In genomic region chr11:106215450-106215859, GRCm38 (mm10) we compare ENCODE assay signal across 8 mouse cellular contexts. TPM values are rescaled to one million over a fixed set of nuclear protein-coding genes. Genes with fewer than 3 reads are reported as not detected.
DNase-seq lines count a peak whose midpoint lies in the region; ATAC-seq and TF ChIP-seq lines count a peak whose summit lies in the region.

No protein-coding gene starts in this region.

- intact Hi-C loops in heart, postnatal 10 days (cut with DNase I) = no loop called here

- peaks cover 26% of the 10 kb centered on the region for H3K36me3 ChIP-seq in heart, embryonic 10.5 days
- peaks cover 10% of the 10 kb centered on the region for H3K36me3 ChIP-seq in ES-E14 (ENCODE audit: control insufficient read depth, insufficient read depth, low read length, poor library complexity, severe bottlenecking)

- peak overlapping the region; percentile 96 for H3K9ac ChIP-seq in ES-E14 (ENCODE audit: insufficient read depth, low read depth, low read length, poor library complexity, severe bottlenecking)

- peaks cover 21% of the 10 kb centered on the region for H3K4me1 ChIP-seq in heart, embryonic 10.5 days
- H3K4me1 ChIP-seq in ES-E14 (ENCODE audit: control insufficient read depth in 2 of 2, insufficient read depth in 2 of 2, low read length in 2 of 2, poor library complexity in 1 of 2) = peaks cover 2 to 5% of the 10 kb centered on the region in 2 experiments; a peak in 3 of 4 replicates

- no peaks in the 10 kb centered on the region for H3K9me3 ChIP-seq in heart, embryonic 10.5 days
- H3K9me3 ChIP-seq in ES-E14 (ENCODE audit: control insufficient read depth, insufficient read depth, low read depth, low read length) = no peaks in the 10 kb centered on the region

- H3K27me3 ChIP-seq in heart, embryonic 10.5 days (ENCODE audit: insufficient read depth, poor library complexity, severe bottlenecking) = no peaks in the 10 kb centered on the region

- H3K4me3 ChIP-seq in heart, embryonic 10.5 days = peak overlapping the region; percentile 93
- peak overlapping the region; percentile 64 to 89 for H3K4me3 ChIP-seq in ES-E14 (ENCODE audit: insufficient read depth in 1 of 2, low read depth in 1 of 2, low read length in 2 of 2, poor library complexity in 1 of 2, severe bottlenecking in 1 of 2)

- no peak for DNase-seq in heart, embryonic 10.5 days (ENCODE audit: low spot score)
- no peak for DNase-seq in heart, postnatal 10 days
- no peak for DNase-seq in ES-E14 (ENCODE audit: low read depth, low spot score)
- DNase-seq in adrenal gland, adult 18-20 months (ENCODE audit: low spot score in 2 of 2) = no peak
- DNase-seq in right cerebral cortex, postnatal 36 days (ENCODE audit: low spot score in 2 of 2) = no peak
- DNase-seq in cerebellum, postnatal 36 days = no peak

- 26% methylated on average over 7 of the region's 7 CpGs for WGBS in heart, embryonic 10.5 days

- in situ Hi-C loops in ES-E14 (cut with MboI; ENCODE audit: low sequenced_read_pairs in 2 of 2, unreplicated experiment in 2 of 2) = no loop called here

- peak overlapping the region; percentile 97 for H3K27ac ChIP-seq in heart, embryonic 10.5 days
- no peak overlapping the region for H3K27ac ChIP-seq in ES-E14 (ENCODE audit: insufficient read depth, low read depth, low read length, poor library complexity, severe bottlenecking)

- peak; percentile 30 for ATAC-seq in granulocyte monocyte progenitor cell, adult 5-6 weeks (replicated peaks; ENCODE audit: poor library complexity, severe bottlenecking)
- ATAC-seq in megakaryocyte, adult 5-6 weeks (ENCODE audit: poor library complexity, severe bottlenecking) = peak; percentile 11; the same call in 1 of the 2 replicates

TF ChIP-seq in ES-E14, 5 proteins besides CTCF, POLR2A, EP300 and RAD21:
- TF ChIP-seq MAFK (IDR thresholded peaks at IDR 0.05; ENCODE audit: insufficient read depth, low read depth, low read length) (no peak), ZC3H11A (IDR thresholded peaks at IDR 0.05; ENCODE audit: borderline replicate concordance, low read depth, low read length) (no peak), HCFC1 (IDR thresholded peaks at IDR 0.05; ENCODE audit: borderline replicate concordance, insufficient read depth, low read length) (no peak), CHD2 (IDR thresholded peaks at IDR 0.05; ENCODE audit: low read depth, low read length) (no peak), ZNF384 (IDR thresholded peaks at IDR 0.05; ENCODE audit: low read depth, low read length) (no peak)
TF ChIP-seq in ES-E14: peak in this region for 0.

RNA-seq across cellular contexts. Expression of gene Ccdc47, which starts 0.7 kb away (rescaled TPM):
- 85.0 and 91.2 TPM in 2 replicates for polyA plus RNA-seq in heart, embryonic 10.5 days (2016; fragmentation: Nextera tagmentation; extraction: Ambion mirVana)
- total RNA-seq in heart, postnatal 10 days (2021) = 10 to 100 TPM; 79.9 to 83.2 TPM
- 82.3 and 91.2 TPM in 2 replicates for total RNA-seq in ES-E14 (2012; rRNA removed)
- total RNA-seq in granulocyte monocyte progenitor cell, adult 5-6 weeks (2014; fragmentation: Nextera tagmentation) = 30.2 and 56.2 TPM in 2 replicates
- 175 and 181 TPM in 2 replicates for total RNA-seq in granulocyte monocyte progenitor cell, adult 5-6 weeks (2017)
- total RNA-seq in megakaryocyte, adult 5-6 weeks (2015) = 25.8 and 36.0 TPM in 2 replicates
- total RNA-seq in megakaryocyte, adult 5-6 weeks (2017) = 110 and 156 TPM in 2 replicates
- total RNA-seq in adrenal gland, adult 18-20 months (2021) = 100 to 1,000 TPM; 106 to 118 TPM

RNA-seq across cellular contexts. Expression of gene Ddx42, which starts 1.3 kb away (rescaled TPM):
- 63.7 and 70.3 TPM in 2 replicates for polyA plus RNA-seq in heart, embryonic 10.5 days (2016; fragmentation: Nextera tagmentation; extraction: Ambion mirVana)
- 10 to 100 TPM; 37.3 to 38.8 TPM for total RNA-seq in heart, postnatal 10 days (2021)
- total RNA-seq in ES-E14 (2012; rRNA removed) = 48.2 and 64.3 TPM in 2 replicates
- total RNA-seq in granulocyte monocyte progenitor cell, adult 5-6 weeks (2014; fragmentation: Nextera tagmentation) = 51.1 and 55.5 TPM in 2 replicates
- 86.8 and 87.9 TPM in 2 replicates for total RNA-seq in granulocyte monocyte progenitor cell, adult 5-6 weeks (2017)
- 28.6 and 30.3 TPM in 2 replicates for total RNA-seq in megakaryocyte, adult 5-6 weeks (2015)
- total RNA-seq in megakaryocyte, adult 5-6 weeks (2017) = 51.7 and 62.6 TPM in 2 replicates
- 10 to 100 TPM; 42.1 to 55.2 TPM for total RNA-seq in adrenal gland, adult 18-20 months (2021)

RNA-seq across cellular contexts. Expression of gene Strada, which starts 13.5 kb away (rescaled TPM):
- polyA plus RNA-seq in heart, embryonic 10.5 days (2016; fragmentation: Nextera tagmentation; extraction: Ambion mirVana) = 26.4 and 27.4 TPM in 2 replicates
- 10 to 100 TPM; 11.1 to 12.9 TPM for total RNA-seq in heart, postnatal 10 days (2021)
- total RNA-seq in ES-E14 (2012; rRNA removed) = 14.5 and 24.0 TPM in 2 replicates
- total RNA-seq in granulocyte monocyte progenitor cell, adult 5-6 weeks (2014; fragmentation: Nextera tagmentation) = 40.5 and 42.3 TPM in 2 replicates
- total RNA-seq in granulocyte monocyte progenitor cell, adult 5-6 weeks (2017) = 22.2 TPM in 2 replicates
- total RNA-seq in megakaryocyte, adult 5-6 weeks (2015) = 27.2 and 28.3 TPM in 2 replicates
- total RNA-seq in megakaryocyte, adult 5-6 weeks (2017) = 20.3 and 26.1 TPM in 2 replicates
- total RNA-seq in adrenal gland, adult 18-20 months (2021) = 10 to 100 TPM; 11.6 to 13.1 TPM

RNA-seq across cellular contexts. Expression of gene Ftsj3, which starts 40.4 kb away (rescaled TPM):
- 55.9 and 71.1 TPM in 2 replicates for polyA plus RNA-seq in heart, embryonic 10.5 days (2016; fragmentation: Nextera tagmentation; extraction: Ambion mirVana)
- 10 to 100 TPM; 22.3 to 24.7 TPM for total RNA-seq in heart, postnatal 10 days (2021)
- total RNA-seq in ES-E14 (2012; rRNA removed) = 304 and 403 TPM in 2 replicates
- 60.5 and 82.1 TPM in 2 replicates for total RNA-seq in granulocyte monocyte progenitor cell, adult 5-6 weeks (2014; fragmentation: Nextera tagmentation)
- total RNA-seq in granulocyte monocyte progenitor cell, adult 5-6 weeks (2017) = 157 and 194 TPM in 2 replicates
- 13.0 and 14.0 TPM in 2 replicates for total RNA-seq in megakaryocyte, adult 5-6 weeks (2015)
- total RNA-seq in megakaryocyte, adult 5-6 weeks (2017) = 46.6 and 59.1 TPM in 2 replicates
- total RNA-seq in adrenal gland, adult 18-20 months (2021) = 10 to 100 TPM; 53.6 to 55.8 TPM

RNA-seq across cellular contexts. Expression of gene Psmc5, which starts 40.5 kb away (rescaled TPM):
- 330 and 386 TPM in 2 replicates for polyA plus RNA-seq in heart, embryonic 10.5 days (2016; fragmentation: Nextera tagmentation; extraction: Ambion mirVana)
- total RNA-seq in heart, postnatal 10 days (2021) = 100 to 1,000 TPM; 107 to 109 TPM
- 161 and 263 TPM in 2 replicates for total RNA-seq in ES-E14 (2012; rRNA removed)
- total RNA-seq in granulocyte monocyte progenitor cell, adult 5-6 weeks (2014; fragmentation: Nextera tagmentation) = 106 and 108 TPM in 2 replicates
- total RNA-seq in granulocyte monocyte progenitor cell, adult 5-6 weeks (2017) = 108 and 116 TPM in 2 replicates
- 34.4 and 41.0 TPM in 2 replicates for total RNA-seq in megakaryocyte, adult 5-6 weeks (2015)
- total RNA-seq in megakaryocyte, adult 5-6 weeks (2017) = 52.7 and 63.9 TPM in 2 replicates
- 100 to 1,000 TPM; 157 to 159 TPM for total RNA-seq in adrenal gland, adult 18-20 months (2021)
